Mouse (Mus musculus): ENCODE measurements around the gene Olfr715. TPM values are rescaled to one million over a fixed set of nuclear protein-coding genes. Genes with fewer than 3 reads are reported as not detected.
"Not testable (repeated sequence)": the region's sequence is repeated elsewhere in the genome, so short reads cannot be mapped to it uniquely, and the experiment has no call there.

Gene Olfr715
- not detected in 2 replicates for polyA plus RNA-seq (2015; fragmentation: Nextera tagmentation; extraction: Ambion mirVana)

- not testable (repeated sequence) for ATAC-seq (ENCODE audit: insufficient number of reproducible peaks, low FRiP score, low TSS enrichment, low read depth); H3K36me3 ChIP-seq; H3K4me3 ChIP-seq; H3K4me2 ChIP-seq; H3K4me1 ChIP-seq; H3K27ac ChIP-seq; H3K27me3 ChIP-seq; H3K9ac ChIP-seq; H3K9me3 ChIP-seq
- WGBS: 74% methylated on average over 3 of the region's 3 CpGs
Measured at GRCm38 (mm10) chr7:107130983-107131382, at the start of gene Olfr715. TSS of gene Olfr715 (minus strand) at chr7:107131083.

GRCm38 (mm10) chr7:107180406-107180805 lies 49.5 kb upstream of the Olfr715 start:
- Histone ChIP-seq H3K4me2 (no peak overlapping the region), H3K4me3 (no peak overlapping the region), H3K27ac (no peak overlapping the region), H3K4me1 (no peaks in the 10 kb centered on the region), H3K36me3 (no peaks in the 10 kb centered on the region), H3K9ac (no peak overlapping the region), H3K9me3 (no peaks in the 10 kb centered on the region), H3K27me3 (no peaks in the 10 kb centered on the region)
- no peak for ATAC-seq (ENCODE audit: insufficient number of reproducible peaks, low FRiP score, low TSS enrichment, low read depth)
- 46% methylated on average over 2 of the region's 2 CpGs for WGBS

- WGBS: 82% methylated on average over 10 of the region's 10 CpGs
- Histone ChIP-seq H3K9me3 (no peaks in the 10 kb centered on the region), H3K9ac (no peak within 1 kb of the TSS), H3K27ac (no peak within 1 kb of the TSS), H3K4me1 (no peaks in the 10 kb centered on the region), H3K4me2 (no peak within 1 kb of the TSS), H3K27me3 (no peaks in the 10 kb centered on the region), H3K36me3 (no peaks in the 10 kb centered on the region), H3K4me3 (no peak within 1 kb of the TSS)
- no peak for ATAC-seq (ENCODE audit: insufficient number of reproducible peaks, low FRiP score, low TSS enrichment, low read depth)
Measured at GRCm38 (mm10) chr7:107166690-107167089, 35.8 kb upstream of the Olfr715 start, which contains the start of gene Nlrp14. TSS of gene Nlrp14 (plus strand) at chr7:107166990.

GRCm38 (mm10) chr7:107138027-107138426 lies 7.1 kb upstream of the Olfr715 start, which contains the start of gene Olfr716:
TSS of gene Olfr716 (plus strand) at chr7:107138327.
- H3K4me1 ChIP-seq; H3K4me2 ChIP-seq; H3K27me3 ChIP-seq; H3K9me3 ChIP-seq; ATAC-seq (ENCODE audit: insufficient number of reproducible peaks, low FRiP score, low TSS enrichment, low read depth); H3K27ac ChIP-seq; H3K9ac ChIP-seq; H3K4me3 ChIP-seq; H3K36me3 ChIP-seq: not testable (repeated sequence)
- 75% methylated on average over 2 of the region's 2 CpGs for WGBS

- not testable (repeated sequence) for H3K9ac ChIP-seq; H3K4me1 ChIP-seq; ATAC-seq (ENCODE audit: insufficient number of reproducible peaks, low FRiP score, low TSS enrichment, low read depth); H3K27ac ChIP-seq; H3K27me3 ChIP-seq; H3K4me3 ChIP-seq; H3K36me3 ChIP-seq; H3K9me3 ChIP-seq; H3K4me2 ChIP-seq
- 72% methylated on average over 2 of the region's 2 CpGs for WGBS
Measured at GRCm38 (mm10) chr7:107110269-107110668, 20.6 kb downstream of the Olfr715 start, which contains the start of gene Olfr715b. TSS of gene Olfr715b (minus strand) at chr7:107110369.

GRCm38 (mm10) chr7:107092920-107093319 lies 38.0 kb downstream of the Olfr715 start, which contains the start of gene Olfr17:
TSS of gene Olfr17 (plus strand) at chr7:107093220.
- no peak for ATAC-seq (ENCODE audit: insufficient number of reproducible peaks, low FRiP score, low TSS enrichment, low read depth)
- WGBS: 53% methylated on average over 1 of the region's 1 CpGs
- no peaks in the 10 kb centered on the region for H3K27me3 ChIP-seq

More at GRCm38 (mm10) chr7:107092920-107093319, 38.0 kb downstream of the Olfr715 start, which contains the start of gene Olfr17:
- Histone ChIP-seq H3K9ac (no peak within 1 kb of the TSS), H3K4me3 (no peak within 1 kb of the TSS), H3K36me3 (no peaks in the 10 kb centered on the region), H3K4me2 (no peak within 1 kb of the TSS), H3K27ac (no peak within 1 kb of the TSS), H3K9me3 (no peaks in the 10 kb centered on the region), H3K4me1 (no peaks in the 10 kb centered on the region)

Other genes starting within 250 kb of the Olfr715 start
- not detected in 2 replicates for gene Olfr706, start 242.9 kb downstream of the Olfr715 start, polyA plus RNA-seq (2015; fragmentation: Nextera tagmentation; extraction: Ambion mirVana)
- not detected in 2 replicates for gene Olfr707, start 229.8 kb downstream of the Olfr715 start, polyA plus RNA-seq (2015; fragmentation: Nextera tagmentation; extraction: Ambion mirVana)
- gene Olfr1532-ps1, start 223.1 kb downstream of the Olfr715 start, polyA plus RNA-seq (2015; fragmentation: Nextera tagmentation; extraction: Ambion mirVana): not detected in 2 replicates
- not detected in 2 replicates for gene Olfr709-ps1, start 198.9 kb downstream of the Olfr715 start, polyA plus RNA-seq (2015; fragmentation: Nextera tagmentation; extraction: Ambion mirVana)
- gene Olfr710, start 182.8 kb downstream of the Olfr715 start, polyA plus RNA-seq (2015; fragmentation: Nextera tagmentation; extraction: Ambion mirVana): not detected in 2 replicates
- not detected in 2 replicates for gene Olfr6, start 167.1 kb downstream of the Olfr715 start, polyA plus RNA-seq (2015; fragmentation: Nextera tagmentation; extraction: Ambion mirVana)
- not detected in 2 replicates for gene Olfr711, start 155.6 kb downstream of the Olfr715 start, polyA plus RNA-seq (2015; fragmentation: Nextera tagmentation; extraction: Ambion mirVana)
- not detected in 2 replicates for gene Olfr2, start 125.0 kb downstream of the Olfr715 start, polyA plus RNA-seq (2015; fragmentation: Nextera tagmentation; extraction: Ambion mirVana)
- not detected in 2 replicates for gene Olfr713, start 99.9 kb downstream of the Olfr715 start, polyA plus RNA-seq (2015; fragmentation: Nextera tagmentation; extraction: Ambion mirVana)
- not detected in 2 replicates for gene Olfr714, start 60.1 kb downstream of the Olfr715 start, polyA plus RNA-seq (2015; fragmentation: Nextera tagmentation; extraction: Ambion mirVana)
- gene Olfr17, start 37.9 kb downstream of the Olfr715 start, polyA plus RNA-seq (2015; fragmentation: Nextera tagmentation; extraction: Ambion mirVana): not detected in 2 replicates
- not detected in 2 replicates for gene Olfr715b, start 20.7 kb downstream of the Olfr715 start, polyA plus RNA-seq (2015; fragmentation: Nextera tagmentation; extraction: Ambion mirVana)
- gene Olfr716, start 7.2 kb upstream of the Olfr715 start, polyA plus RNA-seq (2015; fragmentation: Nextera tagmentation; extraction: Ambion mirVana): not detected in 2 replicates
- gene Nlrp14, start 35.9 kb upstream of the Olfr715 start, polyA plus RNA-seq (2015; fragmentation: Nextera tagmentation; extraction: Ambion mirVana): not detected in 2 replicates
- gene Rbmxl2, start 78.4 kb upstream of the Olfr715 start, polyA plus RNA-seq (2015; fragmentation: Nextera tagmentation; extraction: Ambion mirVana): not detected in 2 replicates
- gene Syt9, start 239.6 kb upstream of the Olfr715 start, polyA plus RNA-seq (2015; fragmentation: Nextera tagmentation; extraction: Ambion mirVana): 2.7 and 3.2 TPM in 2 replicates